Mouse (Mus musculus): ENCODE data around the gene Rpia. TPM values are rescaled to one million over a fixed set of nuclear protein-coding genes. Genes with fewer than 3 reads are reported as not detected.

Rpia gene
- polyA plus RNA-seq (2012; rRNA removed; ENCODE audit: low replicate concordance) = 16.0 and 23.5 TPM in 2 replicates

DNA sequence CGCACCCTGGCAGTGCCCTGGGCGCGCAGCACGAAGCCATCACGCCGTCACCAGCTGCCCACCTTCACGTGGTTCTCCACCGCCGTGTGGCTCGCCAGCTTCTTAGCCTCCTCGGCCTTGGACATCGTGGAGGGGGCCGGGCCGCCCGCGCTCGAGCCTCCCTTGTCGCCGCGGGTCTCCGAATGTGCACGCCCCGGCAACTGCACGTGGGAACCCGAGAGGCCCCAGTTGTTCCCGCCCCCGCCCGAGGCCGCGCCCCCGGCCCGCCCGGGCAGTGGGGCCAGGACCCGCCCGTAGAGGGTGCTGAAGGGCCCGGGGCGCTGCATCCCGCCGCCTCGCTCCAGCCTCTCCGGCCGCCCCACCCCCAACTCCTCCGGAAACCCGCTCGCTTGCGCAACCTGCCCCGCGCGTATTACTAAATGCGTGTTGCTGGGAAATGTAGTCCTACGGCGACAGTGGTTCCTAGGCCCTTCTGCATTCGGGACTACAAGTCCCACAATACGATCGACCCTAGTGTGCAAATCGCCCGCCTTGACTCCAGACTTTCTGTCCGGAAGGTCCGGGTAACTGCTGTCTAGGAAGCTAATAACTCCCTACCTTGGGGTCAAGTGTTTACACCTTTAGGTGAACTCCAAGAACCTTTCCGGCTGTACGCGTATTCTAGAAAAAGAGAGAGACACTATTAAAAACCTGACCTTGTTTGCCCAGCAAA, at the start of gene Rpia:
TSS of gene Rpia (minus strand) at position 409 of the 712 bp plus-strand sequence.

Other genes with a start within 250 kb of the Rpia start
- gene Eif2ak3, start 52.3 kb upstream of the Rpia start, polyA plus RNA-seq (2012; rRNA removed; ENCODE audit: low replicate concordance) = 10.6 and 16.2 TPM in 2 replicates
- not detected in 2 replicates for gene Tex37, start 126.7 kb upstream of the Rpia start, polyA plus RNA-seq (2012; rRNA removed; ENCODE audit: low replicate concordance)
- gene Foxi3, start 164.3 kb upstream of the Rpia start, polyA plus RNA-seq (2012; rRNA removed; ENCODE audit: low replicate concordance) = 2.4 TPM in 1 of 2 replicates, not detected in the other